Mouse (Mus musculus): ENCODE data around the gene Lrig3.

Gene Lrig3

DNA sequence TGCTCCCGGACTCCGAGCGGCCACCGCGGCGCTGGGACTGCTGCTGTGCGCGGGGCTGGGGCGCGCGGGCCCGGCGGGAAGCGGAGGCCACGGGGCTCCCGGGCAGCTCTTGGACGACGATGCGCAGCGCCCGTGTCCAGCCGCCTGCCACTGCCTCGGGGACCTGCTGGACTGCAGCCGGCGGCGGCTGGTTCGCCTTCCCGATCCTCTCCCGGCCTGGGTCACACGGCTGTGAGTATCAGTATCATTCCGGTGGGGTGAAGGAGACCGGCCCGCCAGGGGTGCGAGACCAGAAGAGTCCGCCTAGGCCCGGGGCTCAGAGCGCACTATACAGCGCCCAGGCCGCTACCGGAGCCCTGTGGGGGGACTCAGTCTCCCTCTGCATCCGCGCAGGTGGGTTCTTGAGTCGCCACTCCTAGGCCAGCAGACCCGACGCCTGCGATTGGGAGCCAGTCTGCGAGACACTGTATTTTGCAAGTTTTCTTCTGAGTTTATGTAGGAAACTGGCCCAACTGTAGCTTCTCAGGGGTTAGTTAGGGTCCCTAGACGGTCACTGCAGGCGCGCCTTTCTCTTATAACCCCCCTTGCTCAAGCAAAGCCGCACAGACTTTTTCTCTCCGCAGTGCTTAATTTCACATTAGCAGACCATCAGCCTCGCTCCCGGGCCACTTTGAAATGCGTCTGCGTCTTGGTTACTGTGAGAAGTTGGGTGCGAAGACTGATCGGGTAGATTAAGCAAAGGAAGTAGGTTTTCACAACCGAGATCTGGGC is 698 bp downstream of the Lrig3 start:
- peak; percentile 50 to 64 for DNase-seq

DNA sequence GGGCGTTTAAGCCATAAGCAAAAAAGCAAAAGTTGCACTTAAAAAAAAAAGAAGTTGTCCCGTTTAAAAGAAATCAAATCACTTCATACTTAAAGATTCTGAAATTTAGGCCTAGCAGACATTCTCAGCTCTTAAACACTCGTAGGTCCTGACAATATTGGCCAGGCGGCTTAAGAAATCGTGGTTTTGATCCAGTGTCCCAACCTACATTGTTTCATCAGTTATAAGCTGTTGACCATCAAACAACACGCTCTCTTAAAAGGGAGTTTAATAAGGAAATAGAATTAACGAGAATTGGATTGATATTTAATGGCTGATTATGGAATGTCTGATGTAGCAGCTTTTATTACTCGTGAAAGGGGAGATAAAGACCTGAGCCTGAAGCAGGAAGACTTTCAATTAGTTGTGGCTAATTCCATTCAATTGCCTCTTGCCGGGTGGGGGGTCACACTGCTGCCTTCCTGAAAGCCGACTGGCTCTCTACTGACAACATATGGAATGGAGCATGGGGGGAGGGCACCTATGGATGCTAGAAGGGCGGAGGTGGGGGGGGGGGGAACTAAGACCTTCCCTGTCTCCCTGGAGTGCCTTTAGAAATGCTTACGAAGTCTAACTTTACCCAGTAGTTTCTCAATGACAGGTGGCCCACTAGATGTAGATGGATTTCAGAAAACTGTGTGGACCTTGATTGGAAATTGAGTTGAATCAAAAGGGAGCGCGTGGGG is 1.6 kb downstream of the Lrig3 start:
- peak; percentile 35 to 54 for DNase-seq

DNA sequence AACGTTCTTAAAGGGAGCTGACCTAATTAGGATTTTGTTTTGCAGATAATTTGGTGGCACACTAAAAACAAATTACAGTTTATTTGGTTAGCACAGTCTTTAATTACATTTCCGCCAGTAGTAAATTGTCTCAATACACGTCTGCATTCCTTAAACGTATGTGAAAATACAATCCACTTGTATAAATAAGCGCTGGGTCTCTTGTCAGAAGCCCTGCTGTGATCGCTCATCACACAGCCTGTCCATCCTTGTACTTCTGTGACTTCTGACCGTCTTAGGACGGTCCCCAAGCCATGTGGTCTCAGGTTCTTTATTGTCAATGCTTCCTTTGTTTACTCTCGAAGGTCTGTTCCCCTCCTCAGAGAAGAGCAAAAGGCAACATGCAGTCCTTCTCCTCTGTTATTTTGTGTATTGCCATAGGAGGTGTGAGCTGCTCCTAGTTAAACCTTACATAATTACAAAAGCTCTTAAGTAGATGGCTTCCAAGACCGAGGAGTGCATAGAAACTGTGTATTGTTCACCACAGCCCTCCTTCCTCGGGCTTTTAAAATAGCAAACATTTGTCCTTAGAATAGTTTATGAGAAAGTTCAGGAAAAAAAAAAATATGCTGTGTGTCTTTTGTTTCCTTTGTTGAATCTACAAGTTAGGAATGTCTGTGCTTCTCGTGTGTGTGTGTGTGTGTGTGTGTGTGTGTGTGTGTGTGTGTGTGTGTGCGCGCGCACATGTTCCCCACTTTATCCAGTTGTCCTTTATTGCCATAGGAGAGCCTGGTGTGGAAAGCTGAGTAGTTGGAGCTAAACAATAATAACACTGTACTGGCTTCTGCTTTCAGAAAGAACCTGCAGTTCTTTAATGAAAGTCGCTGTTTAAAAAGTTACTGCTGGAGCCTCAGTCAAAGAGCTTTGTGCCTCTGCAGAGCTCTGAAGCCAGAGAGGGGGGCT is 2.5 kb downstream of the Lrig3 start:
- no peak for DNase-seq

DNA sequence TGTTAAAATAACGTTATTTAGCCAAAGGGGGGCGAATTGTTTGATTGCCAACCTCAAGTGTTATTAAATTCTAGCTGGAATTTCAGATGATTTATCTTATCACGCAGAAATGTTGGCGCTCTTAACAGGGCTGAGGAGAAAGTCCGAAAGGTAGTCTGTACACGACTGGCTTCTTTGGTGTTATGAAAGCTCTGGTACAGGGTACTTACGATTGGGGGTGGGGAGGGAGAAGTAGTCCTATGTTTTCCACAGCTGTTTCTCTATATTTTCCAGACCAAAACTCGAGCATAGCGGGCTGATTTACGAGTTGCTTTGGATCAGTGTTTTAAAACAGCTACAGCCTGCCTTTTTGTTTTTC is 3.1 kb downstream of the Lrig3 start:
- peak in 1 of 2 experiments; percentile 26 for DNase-seq

DNA sequence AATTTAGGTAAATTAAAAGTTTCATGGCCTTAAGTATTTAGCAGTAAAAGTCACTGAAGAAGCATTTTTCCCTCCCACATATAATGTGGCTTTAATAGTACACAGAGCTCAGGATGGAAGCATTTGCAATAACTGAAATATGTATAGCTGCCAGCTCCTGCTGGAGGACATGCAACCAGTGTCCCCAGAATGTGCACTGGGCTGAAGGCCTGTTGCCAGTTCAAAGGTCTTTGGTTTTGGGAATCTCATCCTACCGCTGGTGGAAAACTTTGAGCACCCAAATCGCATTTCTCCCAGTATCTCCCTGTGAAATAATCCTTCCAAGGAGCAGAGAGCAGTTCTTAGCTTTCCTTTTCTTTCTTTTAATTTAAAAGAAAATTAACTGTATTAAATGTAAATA is 4.1 kb downstream of the Lrig3 start:
- DNase-seq = no peak

DNA sequence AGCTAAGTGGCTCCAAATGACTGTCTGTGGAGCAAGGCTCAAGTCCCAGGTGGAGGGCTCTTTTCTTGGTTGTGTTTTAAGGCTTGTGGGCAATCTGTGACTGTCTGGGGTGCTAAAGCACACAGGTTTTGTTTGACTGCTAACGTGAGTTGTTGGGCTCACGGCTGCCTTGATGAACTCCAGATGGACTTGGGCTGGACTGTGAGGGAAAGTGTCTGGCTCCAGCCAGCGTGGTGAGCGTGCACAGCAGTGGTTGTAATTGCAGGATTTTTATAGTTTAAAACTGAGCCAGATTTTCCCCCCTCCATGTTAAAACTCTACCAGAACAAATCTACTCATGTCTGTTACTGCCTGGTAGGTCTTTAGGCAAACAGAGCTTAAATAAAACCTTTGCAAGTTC is 4.5 kb downstream of the Lrig3 start:
- DNase-seq = peak in 1 of 2 experiments; percentile 44

DNA sequence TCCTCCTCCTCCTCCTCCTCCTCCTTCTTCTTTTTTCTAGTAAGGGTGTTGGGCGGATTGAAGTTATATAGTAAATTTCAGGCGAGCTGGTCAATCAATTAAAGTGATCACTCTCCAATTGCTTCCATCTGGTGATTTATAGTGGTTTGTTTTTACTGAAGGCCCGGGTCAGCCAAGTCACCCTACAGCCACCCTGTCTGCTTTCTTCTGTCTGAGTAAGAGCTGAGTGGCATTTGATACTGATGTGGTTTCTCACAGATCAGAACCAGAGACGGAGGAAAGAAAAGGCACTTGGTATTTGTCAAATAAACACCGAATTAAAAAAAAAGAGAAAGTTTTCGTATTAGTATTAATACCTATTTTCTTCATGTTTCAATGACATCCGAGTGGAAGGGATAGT is 7.8 kb downstream of the Lrig3 start:
- no peak for DNase-seq

DNA sequence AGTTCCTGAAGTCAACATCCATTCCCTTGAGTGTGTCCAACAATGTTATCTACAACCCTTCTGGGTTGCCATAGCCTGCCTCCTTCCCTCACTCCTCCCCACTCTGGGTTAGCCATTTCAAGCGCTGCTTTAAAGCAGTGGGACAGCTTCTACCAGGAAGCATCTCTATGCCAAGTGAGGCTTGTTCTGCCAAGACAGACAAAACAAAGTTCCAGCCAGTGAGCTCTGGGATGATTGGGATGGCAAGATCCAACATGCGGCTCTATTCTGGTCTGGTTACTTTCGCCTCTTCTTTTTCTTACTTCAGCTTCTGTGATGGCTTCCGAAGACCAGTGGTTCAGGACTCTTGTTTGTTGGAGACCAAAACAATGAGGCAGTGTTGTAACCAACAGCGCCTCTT is 16.0 kb downstream of the Lrig3 start:
- DNase-seq = peak; percentile 27 to 52

DNA sequence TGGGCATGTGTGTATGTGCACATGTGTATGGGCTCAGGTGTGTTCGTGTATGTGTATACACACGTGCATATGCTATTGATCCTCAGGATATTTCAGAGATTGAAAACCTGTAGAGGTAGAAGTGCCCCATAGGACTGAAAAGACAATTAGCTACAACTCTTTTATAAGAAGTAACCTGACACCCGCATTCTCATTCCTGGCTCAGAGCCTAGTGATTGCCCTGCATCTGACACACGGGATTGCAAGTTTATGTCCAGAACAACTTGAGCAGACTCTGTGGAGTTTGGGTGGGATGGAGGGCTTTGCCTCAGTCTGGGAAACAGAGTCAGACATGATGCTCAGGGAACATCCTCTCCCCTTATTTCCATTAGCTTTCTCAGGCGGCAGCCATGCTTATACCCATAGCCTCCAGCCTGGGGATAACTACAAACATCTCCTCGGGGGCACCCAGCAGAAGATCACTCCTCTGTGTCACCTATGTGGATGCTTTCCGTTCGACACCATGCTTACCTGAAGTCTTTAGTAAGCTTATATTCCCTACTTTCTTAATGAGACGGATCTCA is 18.6 kb downstream of the Lrig3 start:
- no peak for DNase-seq

DNA sequence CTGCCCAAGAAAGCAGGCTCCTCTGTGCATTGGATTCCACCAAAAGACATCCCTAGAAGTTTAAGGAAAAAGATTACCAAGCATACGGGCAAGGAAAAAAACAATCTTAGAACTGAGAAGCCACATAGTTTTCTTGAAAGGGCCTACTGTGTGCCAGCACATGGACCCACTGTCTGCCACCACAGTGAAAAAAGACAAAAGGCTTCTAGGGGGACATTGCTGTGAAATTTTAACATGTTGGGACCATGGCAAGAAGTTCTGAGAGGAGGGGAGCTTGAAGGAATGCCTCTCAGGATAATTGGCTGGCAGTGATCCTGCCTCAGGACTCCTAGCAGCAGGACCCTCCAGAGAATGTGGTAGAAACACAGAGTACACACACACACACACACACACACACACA is 19.8 kb downstream of the Lrig3 start:
- DNase-seq = no peak

DNA sequence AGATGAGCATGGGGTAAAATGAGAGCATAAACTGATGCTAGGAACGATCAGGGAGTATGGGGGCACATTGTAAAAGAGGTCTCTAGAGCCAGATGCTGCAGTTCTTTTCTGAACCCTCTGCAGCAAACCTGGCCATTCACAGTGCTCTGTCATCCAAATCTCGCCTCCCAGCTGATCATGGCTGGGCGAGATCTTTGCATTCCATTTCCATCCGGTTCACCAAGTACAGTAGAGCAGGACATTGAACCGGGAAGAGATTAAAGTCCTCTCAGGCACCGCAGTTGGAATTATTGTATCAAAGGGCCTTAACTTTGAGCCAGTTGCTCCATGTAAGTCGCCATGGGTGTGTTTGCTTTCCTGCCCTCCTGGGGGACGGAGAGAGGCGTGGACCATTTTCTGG is 20.5 kb downstream of the Lrig3 start:
- no peak for DNase-seq

DNA sequence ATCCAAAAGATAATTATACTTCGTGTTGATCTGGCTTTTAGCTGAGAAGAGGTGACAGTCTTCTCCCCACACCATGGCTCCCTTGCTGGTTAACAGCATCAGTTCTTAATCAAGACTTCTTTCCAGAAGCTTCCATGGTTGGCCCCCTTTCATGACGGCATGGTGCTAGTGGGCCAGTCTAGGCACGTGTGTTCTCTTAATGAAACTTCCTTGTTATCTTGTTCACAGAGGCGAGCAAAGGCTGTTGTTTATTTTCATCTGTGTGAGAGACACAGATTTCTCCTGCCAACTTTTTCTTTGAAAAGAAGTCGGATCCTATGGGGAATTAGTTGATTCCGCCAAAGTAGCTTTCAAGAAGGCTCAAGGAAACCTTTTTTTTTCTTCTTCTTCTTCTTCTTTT is 21.3 kb downstream of the Lrig3 start:
- DNase-seq = no peak

DNA sequence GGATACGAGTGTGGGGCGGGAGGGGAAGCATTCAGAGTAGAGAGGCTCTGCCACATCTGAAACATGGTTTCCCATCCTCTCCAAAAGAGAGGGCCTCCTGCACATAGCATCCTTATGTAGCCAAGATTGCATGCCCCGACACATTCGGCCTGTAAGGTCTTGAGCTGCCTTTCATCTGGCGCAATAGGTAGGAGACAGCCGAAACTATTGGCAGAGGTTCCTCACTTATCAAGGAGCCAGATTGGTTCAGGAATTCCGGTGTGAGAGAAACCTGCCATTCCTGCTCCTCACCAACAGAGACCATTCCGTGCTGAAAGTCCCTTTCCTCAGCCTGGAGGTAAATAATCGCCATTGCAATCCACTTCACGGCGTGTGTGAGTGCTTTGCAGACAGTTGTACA is 22.1 kb downstream of the Lrig3 start:
- DNase-seq = no peak

DNA sequence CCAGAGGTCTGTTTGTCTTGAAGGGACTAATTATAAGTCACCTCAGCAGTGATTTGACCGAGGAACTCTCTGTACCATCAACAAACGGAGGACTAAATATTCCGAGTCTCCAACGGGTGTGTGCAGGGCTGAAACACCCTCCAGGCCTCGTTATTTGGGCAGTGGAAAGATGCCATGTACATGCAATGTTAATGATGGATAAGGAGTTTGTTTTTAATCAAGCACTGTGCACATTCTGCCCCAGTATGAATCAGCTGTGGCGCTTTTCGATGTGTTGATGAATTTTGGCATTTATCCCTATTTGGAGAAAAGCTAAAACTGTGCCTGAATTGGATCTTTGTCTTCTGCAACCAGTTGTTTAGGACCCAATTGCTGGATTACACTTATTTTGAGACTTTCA is 23.9 kb downstream of the Lrig3 start:
- DNase-seq = no peak

DNA sequence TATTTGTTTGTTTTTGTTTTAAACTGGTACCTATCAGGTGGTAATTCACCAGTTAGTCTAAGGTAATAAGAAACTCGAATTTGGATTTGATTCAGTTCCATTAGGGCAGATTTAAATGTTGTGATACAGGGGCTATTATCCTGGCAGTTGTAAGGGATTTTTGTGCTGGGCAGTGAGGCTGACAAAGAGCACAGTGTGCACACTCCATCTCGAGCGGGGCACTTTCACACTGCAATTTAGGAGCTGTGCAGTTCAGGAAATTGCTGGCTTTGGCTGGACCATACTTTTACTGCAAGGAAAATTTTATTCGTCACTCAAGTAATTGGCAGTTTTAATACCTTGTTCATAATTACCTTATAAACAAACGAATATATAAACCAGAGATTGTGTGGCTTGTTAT is 24.4 kb downstream of the Lrig3 start:
- no peak for DNase-seq

DNA sequence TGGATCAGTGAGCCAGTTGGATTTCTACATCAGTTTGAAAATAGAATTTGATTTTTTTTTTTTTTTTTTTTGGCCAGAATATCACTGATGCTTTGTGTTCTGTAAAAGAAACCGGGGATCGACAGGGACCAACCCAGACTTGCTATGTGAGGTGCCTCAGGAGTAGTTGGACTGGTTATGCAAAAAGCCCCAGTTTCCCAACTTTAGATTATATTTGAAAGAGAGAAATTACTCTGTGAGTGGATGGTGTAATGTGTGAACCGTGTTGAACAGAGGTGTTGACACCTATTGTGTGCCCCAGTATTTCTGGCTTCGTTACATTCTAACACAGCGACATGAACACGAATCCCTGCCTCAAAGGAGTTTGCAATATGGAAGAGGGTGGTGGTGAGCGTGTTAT is 25.9 kb downstream of the Lrig3 start:
- no peak for DNase-seq

DNA sequence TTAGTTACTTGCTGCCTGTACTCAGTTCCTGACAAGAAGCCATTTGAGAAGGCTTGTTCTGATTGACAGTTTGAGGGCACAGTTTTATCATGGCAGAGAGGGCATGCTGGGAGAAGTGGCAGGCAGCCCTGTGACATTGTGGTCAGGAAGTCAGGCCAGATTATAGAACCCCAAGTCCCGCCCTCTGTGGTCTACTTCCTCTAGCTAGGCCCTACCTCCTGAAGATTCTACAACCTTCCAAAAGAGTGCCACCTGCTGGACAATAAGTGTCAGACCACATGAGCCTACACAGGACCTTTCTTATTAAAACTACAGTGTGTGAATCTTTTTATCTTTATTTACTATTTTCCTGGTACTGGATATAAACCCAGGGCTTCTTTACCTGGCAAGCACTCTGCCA is 28.9 kb downstream of the Lrig3 start:
- peak; percentile 70 to 71 for DNase-seq

DNA sequence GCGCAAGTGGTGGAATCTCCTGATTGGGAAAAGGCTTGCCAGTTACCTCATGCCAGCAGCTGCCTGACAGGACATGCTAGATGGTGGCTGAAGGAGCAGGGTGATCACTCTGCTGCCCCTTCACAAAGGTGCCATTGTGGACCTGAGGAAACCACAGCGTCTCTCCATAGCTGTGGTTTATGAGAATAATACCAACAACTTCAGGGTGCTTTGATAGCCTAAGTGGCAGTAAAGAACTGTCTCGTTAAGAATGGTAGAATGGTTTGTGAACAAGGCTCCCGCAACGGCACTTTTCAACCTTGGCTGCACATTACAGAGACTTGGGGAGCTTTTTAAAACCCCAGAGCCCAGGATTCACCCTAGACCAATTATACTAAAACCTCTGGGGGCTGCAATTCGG is 29.7 kb downstream of the Lrig3 start:
- no peak for DNase-seq

DNA sequence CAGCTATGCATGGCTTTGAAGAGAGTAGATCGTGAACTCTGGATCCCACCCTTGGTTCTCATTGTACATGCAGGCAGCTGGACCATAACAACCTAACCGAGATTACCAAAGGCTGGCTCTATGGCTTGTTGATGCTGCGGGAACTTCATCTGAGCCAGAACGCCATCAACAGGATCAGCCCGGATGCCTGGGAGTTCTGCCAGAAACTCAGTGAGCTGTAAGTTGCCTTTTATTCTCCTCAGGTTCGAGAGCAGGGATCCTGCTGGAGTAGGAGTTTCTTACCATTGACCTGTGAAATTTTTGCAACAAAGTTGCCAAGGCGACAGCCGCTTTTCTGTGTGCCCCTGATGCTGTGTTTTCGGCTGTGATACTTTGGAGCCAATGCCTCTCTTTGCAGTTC is 31.0 kb downstream of the Lrig3 start:
- DNase-seq = peak; percentile 90 to 93

DNA sequence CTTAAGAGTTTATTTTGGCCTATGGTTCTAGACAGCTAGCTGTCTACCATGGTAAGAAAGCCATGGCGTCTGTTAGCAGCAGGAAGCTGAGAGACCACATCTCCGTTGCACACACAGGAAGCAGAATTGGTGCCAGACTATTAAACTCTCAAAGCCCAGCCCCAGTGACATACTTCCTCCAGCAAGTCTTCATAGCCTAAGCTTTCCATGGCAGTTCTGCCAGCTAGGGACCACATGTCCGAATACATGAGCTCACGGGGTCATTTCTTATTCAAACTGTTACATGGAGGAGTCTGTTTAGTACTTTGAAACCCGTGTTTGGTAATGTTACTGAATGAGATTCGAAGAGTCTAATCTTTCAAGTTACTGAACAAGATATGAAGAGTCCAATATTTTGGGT is 33.6 kb downstream of the Lrig3 start:
- DNase-seq = no peak

DNA sequence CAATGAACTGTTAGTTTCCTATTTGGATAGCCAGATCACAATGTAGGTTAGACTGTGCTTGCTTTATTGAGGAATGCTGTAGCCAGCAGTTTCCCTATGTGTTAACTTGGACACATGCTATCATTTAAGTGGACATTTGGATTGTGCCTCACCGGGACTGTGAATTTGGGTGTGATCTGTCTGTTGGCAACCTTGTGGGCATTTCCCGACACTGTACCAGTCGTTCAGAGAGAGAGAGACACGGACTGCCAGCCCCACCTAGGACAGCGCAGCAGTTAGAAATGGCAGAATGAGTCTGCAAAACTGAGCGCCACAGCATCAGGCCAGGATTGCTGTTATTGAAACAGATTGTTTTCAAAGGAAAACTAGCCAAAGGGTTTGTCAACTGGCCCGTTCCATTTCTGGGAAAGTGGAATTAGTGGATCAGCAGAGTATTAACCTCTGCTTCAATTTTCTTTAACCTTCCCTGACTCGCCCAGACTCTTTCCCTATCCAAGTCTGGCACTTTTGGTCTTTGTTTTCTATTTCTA is 35.0 kb downstream of the Lrig3 start:
- DNase-seq = no peak

DNA sequence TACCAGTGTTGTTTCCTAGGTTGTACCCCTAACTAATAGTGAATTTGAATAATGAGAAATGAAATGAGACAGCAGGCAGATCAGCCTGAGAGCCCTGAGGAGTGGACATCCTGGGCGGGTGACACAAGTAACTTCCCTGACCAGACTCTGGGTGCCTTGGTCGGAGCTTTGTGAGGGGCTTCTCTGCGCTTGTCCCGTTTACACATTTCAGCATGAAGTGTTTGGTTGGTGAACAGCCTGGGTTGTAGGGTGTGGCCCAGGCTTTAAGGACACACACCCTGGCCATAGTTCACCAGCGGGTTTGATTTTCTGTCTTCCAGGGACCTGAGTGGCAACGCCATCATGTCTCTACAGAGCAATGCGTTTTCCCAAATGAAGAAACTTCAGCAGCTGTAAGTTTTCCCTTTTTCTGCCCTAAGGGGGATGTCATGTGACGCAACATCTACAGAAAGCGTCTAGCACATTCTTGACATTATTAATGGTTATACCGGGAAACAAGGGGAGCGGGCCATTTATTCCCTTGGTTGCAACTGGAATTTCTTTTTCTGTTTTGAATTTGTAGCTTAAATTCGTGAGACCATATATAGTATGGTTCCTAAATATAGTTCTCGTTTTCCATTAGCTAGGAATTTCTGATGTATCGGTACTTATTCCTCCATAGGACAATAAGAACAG is 36.2 kb downstream of the Lrig3 start:
- no peak for DNase-seq
